Mouse (Mus musculus) cerebellum, postnatal 10 days (tissue): ENCODE measurements around the gene Zfp874a.
"Not testable (repeated sequence)": the region's sequence is repeated elsewhere in the genome, so short reads cannot be mapped to it uniquely, and the experiment has no call there.

Source experiments
- DNase-seq, 2 experiments: peaks; one replicate each; pipeline ENCODE4 v3.0.0; 2021; ENCODE audit warnings: mixed read lengths in 2 of 2

Gene Zfp874a

GRCm38 (mm10) chr13:67451172-67452020, at the start of gene Zfp874a:
Gene Zfp874a (minus strand): TSS chr13:67451624.
- DNase-seq: peak; percentile 88 to 93

- peak in 1 of 2 experiments; percentile 10 for DNase-seq
Measured at GRCm38 (mm10) chr13:67500908-67501307, 49.5 kb upstream of the Zfp874a start.

- peak; percentile 86 to 87 for DNase-seq
Measured at GRCm38 (mm10) chr13:67500084-67500719, 48.8 kb upstream of the Zfp874a start, which contains the start of gene Zfp58. Gene Zfp58 (minus strand): TSS chr13:67500555.

- no peak for DNase-seq
Measured at GRCm38 (mm10) chr13:67495631-67496030, 44.2 kb upstream of the Zfp874a start.

- peak in 1 of 2 experiments; percentile 14 for DNase-seq
Measured at GRCm38 (mm10) chr13:67484424-67484811, 33.0 kb upstream of the Zfp874a start.

- peak; percentile 89 to 91 for DNase-seq
Measured at GRCm38 (mm10) chr13:67483625-67484423, 32.4 kb upstream of the Zfp874a start, which contains the start of gene Zfp874b. Gene Zfp874b (minus strand): TSS chr13:67484258.

GRCm38 (mm10) chr13:67481528-67481927, 30.1 kb upstream of the Zfp874a start:
- DNase-seq: no peak

GRCm38 (mm10) chr13:67469274-67469673, 17.9 kb upstream of the Zfp874a start:
- no peak for DNase-seq

- not testable (repeated sequence) for DNase-seq
Measured at GRCm38 (mm10) chr13:67463506-67464185, 12.2 kb upstream of the Zfp874a start.

- DNase-seq: peak; percentile 6
Measured at GRCm38 (mm10) chr13:67452021-67452309, 541 bp upstream of the Zfp874a start.

- DNase-seq: not testable (repeated sequence)
Measured at GRCm38 (mm10) chr13:67437095-67437494, 14.3 kb downstream of the Zfp874a start.

GRCm38 (mm10) chr13:67428116-67428515, 23.3 kb downstream of the Zfp874a start:
- no peak for DNase-seq

GRCm38 (mm10) chr13:67425699-67426098, 25.7 kb downstream of the Zfp874a start:
- DNase-seq: not testable (repeated sequence)

GRCm38 (mm10) chr13:67422532-67422931, 28.9 kb downstream of the Zfp874a start:
- DNase-seq: not testable (repeated sequence)

GRCm38 (mm10) chr13:67421207-67421857, 30.1 kb downstream of the Zfp874a start, which contains the start of gene Zfp459:
Gene Zfp459 (minus strand): TSS chr13:67421418.
- DNase-seq: peak; percentile 59 to 64

- DNase-seq: no peak
Measured at GRCm38 (mm10) chr13:67420558-67421206, 30.7 kb downstream of the Zfp874a start.

- DNase-seq: no peak
Measured at GRCm38 (mm10) chr13:67416811-67417210, 34.6 kb downstream of the Zfp874a start.

- DNase-seq: no peak
Measured at GRCm38 (mm10) chr13:67415759-67416158, 35.7 kb downstream of the Zfp874a start.

GRCm38 (mm10) chr13:67413634-67414033, 37.8 kb downstream of the Zfp874a start:
- DNase-seq: not testable (repeated sequence)

GRCm38 (mm10) chr13:67399183-67399903, 52.1 kb downstream of the Zfp874a start, which contains the start of gene Zfp429:
Gene Zfp429 (minus strand): TSS chr13:67399819.
- DNase-seq: peak; percentile 78 to 82
